Comparison of ENCODE assay signal across 11 mouse cellular contexts in the genomic region with DNA sequence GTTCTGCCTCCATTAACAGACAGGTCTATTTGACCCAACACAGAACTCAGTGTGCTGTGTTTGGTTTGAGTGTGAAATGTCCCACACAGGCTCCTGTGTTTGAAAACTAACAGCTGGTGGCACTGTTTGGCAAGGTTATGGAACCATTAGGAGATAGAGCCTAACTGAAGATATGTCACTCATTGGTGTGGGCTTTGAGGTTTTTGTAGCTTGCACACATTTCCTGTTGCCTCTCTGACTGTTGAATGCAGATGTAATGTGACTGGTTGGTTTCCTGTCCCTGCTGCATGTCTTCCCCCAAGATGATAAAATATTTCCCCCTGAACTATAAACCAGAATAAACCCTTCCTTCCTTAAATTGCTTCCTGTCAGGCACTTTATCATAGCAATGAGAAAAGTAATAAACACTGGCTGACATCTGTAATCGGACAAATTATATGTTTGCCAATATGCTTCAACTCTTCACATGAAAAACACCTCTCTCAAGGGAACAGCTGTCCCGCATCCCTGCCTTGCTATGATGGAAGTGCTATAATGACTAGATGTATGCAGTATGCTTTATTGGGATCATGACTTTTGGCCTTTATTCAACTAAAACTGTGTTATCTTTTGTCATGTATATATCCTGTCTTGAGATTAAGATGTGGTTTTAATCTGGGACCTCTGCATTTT.
"Had no signal": no experiment of that assay in that cellular context is flagged by ENCODE, and none has a peak within 500 bp of the region (broad histone marks: within the 10 kb centered on the region; RNA-seq: fewer than 3 reads in every experiment).

No protein-coding gene starts in this region.

- H3K4me3 ChIP-seq: intestine, embryonic 15.5 days; left cerebral cortex, adult 2 months; limb, embryonic 15.5 days; liver, embryonic 12.5 days; midbrain, embryonic 13.5 days; stomach, embryonic 15.5 days had no signal

- H3K4me2 ChIP-seq: intestine, embryonic 15.5 days; limb, embryonic 15.5 days; liver, embryonic 12.5 days; midbrain, embryonic 13.5 days; stomach, embryonic 15.5 days had no signal

- H3K27me3 ChIP-seq: intestine, embryonic 15.5 days; limb, embryonic 15.5 days; liver, embryonic 12.5 days; midbrain, embryonic 13.5 days; stomach, embryonic 15.5 days had no signal

- H3K27ac ChIP-seq: intestine, embryonic 15.5 days; left cerebral cortex, adult 2 months; limb, embryonic 15.5 days; liver, embryonic 12.5 days; midbrain, embryonic 13.5 days; stomach, embryonic 15.5 days had no signal

- H3K36me3 ChIP-seq: intestine, embryonic 15.5 days; limb, embryonic 15.5 days; liver, embryonic 12.5 days; midbrain, embryonic 13.5 days; stomach, embryonic 15.5 days had no signal

- DNase-seq: kidney, adult 2 months; lung, postnatal 10 days; right cerebral cortex, postnatal 14 days; thymus, adult 2 months; thymus, postnatal 25 days had no signal

- ATAC-seq: intestine, embryonic 15.5 days; liver, embryonic 12.5 days; midbrain, embryonic 13.5 days had no signal

- H3K4me1 ChIP-seq: intestine, embryonic 15.5 days; limb, embryonic 15.5 days; liver, embryonic 12.5 days; midbrain, embryonic 13.5 days; stomach, embryonic 15.5 days had no signal

- H3K9me3 ChIP-seq: intestine, embryonic 15.5 days; limb, embryonic 15.5 days; liver, embryonic 12.5 days; midbrain, embryonic 13.5 days; stomach, embryonic 15.5 days had no signal

- H3K9ac ChIP-seq: intestine, embryonic 15.5 days; limb, embryonic 15.5 days; liver, embryonic 12.5 days; midbrain, embryonic 13.5 days; stomach, embryonic 15.5 days had no signal
